Comparison of ENCODE assay signal across 21 mouse cellular contexts in the genomic region with DNA sequence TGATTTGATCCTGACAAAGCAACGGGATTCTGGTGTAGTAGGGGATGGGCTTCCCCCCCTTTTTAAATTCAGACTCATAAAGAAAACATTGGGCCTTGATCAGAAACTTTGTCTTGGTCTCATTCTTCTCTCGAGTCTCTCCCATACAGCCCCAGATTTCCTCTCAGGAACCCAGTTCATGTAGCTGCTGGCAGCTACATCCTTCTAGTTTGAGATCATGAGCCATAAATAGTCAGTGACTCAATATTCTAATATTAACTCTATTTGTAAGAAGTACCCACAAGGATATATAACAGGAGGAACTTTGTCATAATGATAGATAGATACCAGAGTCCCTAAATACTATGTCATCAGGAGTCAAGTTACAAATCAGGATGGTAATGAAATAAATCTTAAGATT.
DNase-seq lines count a peak whose midpoint lies in the region; ATAC-seq and TF ChIP-seq lines count a peak whose summit lies in the region.
"Had no signal": no experiment of that assay in that cellular context is flagged by ENCODE, and none has a peak within 500 bp of the region (broad histone marks: within the 10 kb centered on the region; RNA-seq: fewer than 3 reads in every experiment).

No protein-coding gene starts in this region.

- 0 out of 2 replicates have a peak, but pooled peaks cover 2% of the 10 kb centered on the region for H3K4me1 ChIP-seq in heart, embryonic 16.5 days (ENCODE audit: control insufficient read depth, insufficient read depth, low read length)
- H3K4me1 ChIP-seq: embryonic facial prominence, embryonic 12.5 days; forebrain, embryonic 13.5 days; neural tube, embryonic 13.5 days had no signal

- no peak overlapping the region for H3K9ac ChIP-seq in heart, embryonic 16.5 days (ENCODE audit: low read length)
- H3K9ac ChIP-seq: embryonic facial prominence, embryonic 12.5 days; forebrain, embryonic 13.5 days; neural tube, embryonic 13.5 days had no signal

- POLR2A ChIA-PET in Patski (lab: Charles Lee) = no interaction called here

- H3K9me3 ChIP-seq in heart, embryonic 16.5 days (replicated peaks; ENCODE audit: control insufficient read depth, low read length) = no peaks in the 10 kb centered on the region
- H3K9me3 ChIP-seq: embryonic facial prominence, embryonic 12.5 days; forebrain, embryonic 13.5 days; neural tube, embryonic 13.5 days had no signal

- CTCF ChIA-PET in Patski (lab: Charles Lee) = no interaction called here

- peak; percentile 21 for ATAC-seq in Patski
- peak; percentile 88 for ATAC-seq in heart, embryonic 16.5 days (replicated peaks; ENCODE audit: extremely low read depth, insufficient read depth, low FRiP score)
- ATAC-seq: forebrain, embryonic 13.5 days; hindbrain, postnatal 0 days; intestine, embryonic 16.5 days had no signal

- intact Hi-C loops in heart, postnatal 25 days (cut with DNase I) = no loop called here

- TF ChIP-seq CTCF in Patski (IDR thresholded peaks at IDR 0.05) = no peak

- no peak overlapping the region for H3K4me2 ChIP-seq in heart, embryonic 16.5 days (ENCODE audit: low read depth, low read length)
- H3K4me2 ChIP-seq: embryonic facial prominence, embryonic 12.5 days; forebrain, embryonic 13.5 days; neural tube, embryonic 13.5 days had no signal

- H3K27me3 ChIP-seq in Patski = no peaks in the 10 kb centered on the region
- no peaks in the 10 kb centered on the region for H3K27me3 ChIP-seq in heart, embryonic 16.5 days (ENCODE audit: control insufficient read depth, insufficient read depth, low read length)
- H3K27me3 ChIP-seq: embryonic facial prominence, embryonic 12.5 days; forebrain, embryonic 13.5 days; neural tube, embryonic 13.5 days had no signal

- WGBS in heart, embryonic 16.5 days = 27% methylated on average over 2 of the region's 2 CpGs

- peak overlapping the region; percentile 64 for H3K27ac ChIP-seq in heart, embryonic 16.5 days (ENCODE audit: low read length)
- H3K27ac ChIP-seq: embryonic facial prominence, embryonic 12.5 days; forebrain, embryonic 13.5 days; gastrocnemius, adult 2 months; hindbrain, postnatal 0 days; layer of hippocampus, adult 2 months; neural tube, embryonic 13.5 days had no signal

- no peaks in the 10 kb centered on the region for H3K36me3 ChIP-seq in heart, embryonic 16.5 days (ENCODE audit: control insufficient read depth, insufficient read depth)
- H3K36me3 ChIP-seq: embryonic facial prominence, embryonic 12.5 days; neural tube, embryonic 13.5 days had no signal

- no peak overlapping the region for H3K4me3 ChIP-seq in heart, embryonic 16.5 days (ENCODE audit: low read length)
- H3K4me3 ChIP-seq: embryonic facial prominence, embryonic 12.5 days; forebrain, embryonic 13.5 days; gastrocnemius, adult 2 months; layer of hippocampus, adult 2 months; neural tube, embryonic 13.5 days had no signal

- DNase-seq in heart, adult 8-10 months (ENCODE audit: low spot score) = peak; percentile 64
- DNase-seq in heart, postnatal 25 days (ENCODE audit: low spot score) = no peak
- DNase-seq in Patski (ENCODE audit: low read depth, low spot score) = no peak
- DNase-seq in left cerebral cortex, adult 11 months (ENCODE audit: low spot score) = no peak
- no peak for DNase-seq in kidney, adult 9 months
- no peak for DNase-seq in embryo, embryonic 9.5 days (ENCODE audit: extremely low spot score)
- DNase-seq: adrenal gland, postnatal 10 days; cerebellum, adult 9-10 months; gastrocnemius, adult 2 months; kidney, postnatal 25 days; lung, postnatal 4 days; midbrain, embryonic 14.5 days; retina, postnatal 1 day; thymus, adult 18-20 months had no signal

- in situ Hi-C loops in Patski (cut with MboI; ENCODE audit: low pct_unique_long_range_greater_than_20kb) = no loop called here
